Mouse (Mus musculus) forebrain, postnatal 0 days (tissue): ENCODE measurements at regions not wholly inside any gene's neighbourhood (a gene's known extent, or its start where the extent isn't known, plus 50 kb on each side); places are given as distances from the start of the nearest gene placed in this dataset.
"Not testable (repeated sequence)": the region's sequence is repeated elsewhere in the genome, so short reads cannot be mapped to it uniquely, and the experiment has no call there.

ENCODE experiments used
- ATAC-seq: fragments of 200-750 bp; cut with Nextera tagmentation; 2 replicates; pipeline ENCODE4 v1.8.0; 2017; ENCODE audit warnings: mild to moderate bottlenecking, moderate library complexity
- DNase-seq: peaks from one replicate; pipeline ENCODE4 v3.0.0-alpha.2; 2015
- H3K27ac ChIP-seq: fragments of 300-500 bp; sonication (generic); 2 replicates; pipeline ENCODE4 v1.5.1; 2014; ENCODE audit warnings: low read depth, mild to moderate bottlenecking, antibody characterized with exemption, low read length, moderate library complexity, mixed read lengths
- H3K27me3 ChIP-seq: fragments of 300-500 bp; sonication (generic); 2 replicates; pipeline ENCODE4 v1.6.1; 2014; ENCODE audit warnings: mild to moderate bottlenecking, low read length, mixed read lengths; ENCODE audit not compliant: insufficient read depth
- H3K36me3 ChIP-seq: fragments of 300-500 bp; sonication (generic); 2 replicates; pipeline ENCODE4 v1.6.1; 2014; ENCODE audit warnings: mild to moderate bottlenecking, moderate library complexity; ENCODE audit not compliant: insufficient read depth
- H3K4me1 ChIP-seq: fragments of 300-500 bp; sonication (generic); 2 replicates; pipeline ENCODE4 v1.6.1; 2014; ENCODE audit warnings: antibody characterized with exemption; ENCODE audit not compliant: insufficient read depth
- H3K4me2 ChIP-seq: fragments of 300-500 bp; sonication (generic); 2 replicates; pipeline ENCODE4 v1.6.1; 2014; ENCODE audit warnings: low read depth, mild to moderate bottlenecking, moderate library complexity
- H3K4me3 ChIP-seq: fragments of 300-500 bp; sonication (generic); 2 replicates; pipeline ENCODE4 v1.5.1; 2014; ENCODE audit warnings: low read depth, low read length, mixed read lengths
- H3K9ac ChIP-seq: fragments of 300-500 bp; sonication (generic); 2 replicates; pipeline ENCODE4 v1.6.1; 2014; ENCODE audit warnings: mild to moderate bottlenecking
- H3K9me3 ChIP-seq: fragments of 300-500 bp; sonication (generic); 2 replicates; pipeline ENCODE4 v1.6.1; 2016; ENCODE audit warnings: low read length
- CTCF ChIP-seq: sonication (generic); IDR thresholded peaks from 2 replicates; pipeline ENCODE4 v1.5.1; 2016; ENCODE audit warnings: antibody characterized with exemption, control low read depth, low read depth
- WGBS: fragments of 180-500 bp; shearing (Covaris S2); extraction: QIAGEN DNeasy Blood & Tissue Kit; methylation state at CpG from one replicate; pipeline ENCODE4 v1.1.7; 2014; 5-methylcytosine and 5-hydroxymethylcytosine counted together

DNA sequence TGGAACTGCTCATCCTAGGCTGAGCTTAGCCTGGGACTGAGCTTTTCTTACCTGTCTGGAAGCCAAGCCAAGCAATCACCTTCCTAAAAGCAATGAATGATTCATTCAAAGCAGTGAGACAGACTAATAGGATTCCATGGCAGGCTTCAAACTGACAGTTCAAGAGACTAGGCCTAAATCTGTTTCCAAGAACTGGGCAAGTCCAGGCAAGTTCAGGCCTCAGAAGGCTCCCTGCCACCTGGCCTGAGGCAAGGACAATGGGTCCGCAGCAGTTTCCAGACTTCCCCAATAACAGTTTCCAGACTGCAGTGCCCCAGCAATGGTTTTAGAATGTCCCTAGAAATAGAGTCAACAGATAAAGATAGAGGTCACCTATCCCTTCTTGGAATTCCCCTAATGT lies 123.5 kb downstream of the Ptpn20 start:
- ATAC-seq (no peak), DNase-seq (no peak)
- Histone ChIP-seq H3K27me3 (no peaks in the 10 kb centered on the region), H3K4me2 (no peak overlapping the region), H3K4me1 (no peaks in the 10 kb centered on the region), H3K36me3 (no peaks in the 10 kb centered on the region), H3K27ac (no peak overlapping the region), H3K9me3 (no peaks in the 10 kb centered on the region), H3K4me3 (no peak overlapping the region), H3K9ac (no peak overlapping the region)
- no peak for TF ChIP-seq CTCF
- 96% methylated on average over 1 of the region's 1 CpGs for WGBS

DNA sequence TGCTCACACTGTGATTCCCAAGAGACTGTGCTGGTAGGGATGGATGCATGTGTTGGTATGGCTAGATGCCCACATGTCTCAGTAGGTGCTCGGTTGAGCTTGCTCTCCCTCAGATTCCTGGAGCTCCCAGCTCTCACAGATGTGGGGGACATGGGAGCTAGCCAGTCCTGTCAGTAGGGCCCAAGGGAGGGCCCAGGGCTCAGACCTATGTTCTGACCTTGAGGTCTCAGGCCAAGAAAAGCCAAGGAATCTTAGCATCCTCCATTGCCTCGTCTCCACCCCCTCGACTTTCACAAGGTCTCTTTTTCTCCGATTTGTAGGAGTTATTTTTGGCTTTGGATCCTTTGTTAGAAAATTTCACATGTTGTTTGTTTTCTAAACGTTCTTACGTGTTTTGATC lies 130.6 kb downstream of the Ptpn20 start:
- WGBS, result 76% methylated on average over 6 of the region's 6 CpGs
- Histone ChIP-seq H3K27me3 (no peaks in the 10 kb centered on the region), H3K36me3 (no peaks in the 10 kb centered on the region), H3K4me1 (no peaks in the 10 kb centered on the region), H3K27ac (no peak overlapping the region), H3K9me3 (no peaks in the 10 kb centered on the region), H3K4me3 (no peak overlapping the region), H3K4me2 (no peak overlapping the region), H3K9ac (no peak overlapping the region)
- ATAC-seq, result no peak
- no peak for TF ChIP-seq CTCF
- no peak for DNase-seq

DNA sequence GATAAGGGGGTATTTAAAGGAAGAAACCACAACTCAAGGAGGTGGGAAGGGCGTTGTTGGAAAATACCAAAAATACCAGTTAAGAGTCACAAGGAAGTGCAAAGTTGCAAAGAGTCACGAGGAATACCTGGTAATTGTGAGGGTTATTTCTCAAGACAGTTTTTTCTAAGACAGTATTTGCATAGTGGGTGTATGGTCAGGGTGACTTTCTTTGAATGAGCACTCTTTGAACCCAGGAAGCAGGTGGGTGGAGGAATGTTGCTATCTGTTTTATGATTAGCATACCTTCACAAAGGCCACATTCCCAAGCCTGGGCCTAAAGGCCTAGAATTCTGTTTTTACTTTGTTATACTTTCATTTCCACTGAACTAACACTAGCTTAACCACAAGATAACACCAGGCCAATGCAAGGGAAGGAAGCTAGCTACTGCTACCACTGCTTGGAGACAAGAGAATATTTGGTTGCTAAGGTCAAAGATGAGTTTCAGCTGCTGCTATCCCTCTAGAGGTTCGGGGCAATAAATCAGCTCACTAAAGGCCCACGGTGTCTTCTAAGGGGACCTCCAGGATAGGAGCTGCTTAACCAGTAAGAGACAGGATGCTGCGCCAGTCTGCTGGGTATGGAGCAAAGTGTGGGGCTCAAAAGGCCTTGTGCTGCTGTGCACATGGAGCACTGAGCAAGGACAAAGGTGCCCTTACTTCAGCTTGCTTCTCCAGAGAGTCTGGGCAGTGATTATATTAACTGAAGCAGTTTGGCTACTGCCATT lies 133.6 kb downstream of the Ptpn20 start:
- H3K9me3 ChIP-seq, H3K9ac ChIP-seq, H3K4me1 ChIP-seq, H3K4me2 ChIP-seq, H3K36me3 ChIP-seq, H3K27me3 ChIP-seq, H3K4me3 ChIP-seq, DNase-seq, H3K27ac ChIP-seq, ATAC-seq: not testable (repeated sequence)
- 95% methylated on average over 5 of the region's 5 CpGs for WGBS

DNA sequence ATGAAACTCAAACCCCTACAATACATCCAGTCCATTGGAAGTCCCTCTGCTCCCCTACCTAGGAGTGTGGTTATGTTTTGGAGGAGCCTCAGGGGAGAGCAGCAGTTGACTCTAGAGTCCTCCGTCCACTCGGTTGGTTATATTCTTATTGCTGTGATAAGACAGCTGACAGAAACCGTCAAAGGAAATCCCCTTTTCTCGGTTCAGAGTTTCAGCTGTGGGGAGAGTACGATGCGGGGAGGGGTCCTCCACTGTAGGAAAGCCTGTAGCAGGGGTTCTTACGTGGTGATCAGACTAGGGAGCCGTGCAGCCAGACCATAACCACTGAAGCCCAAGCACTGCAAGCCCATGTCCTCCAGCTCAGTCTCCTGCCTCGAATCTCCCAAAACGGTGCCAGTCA lies 137.5 kb downstream of the Ptpn20 start:
- Histone ChIP-seq H3K4me2 (no peak overlapping the region), H3K4me3 (no peak overlapping the region), H3K27me3 (no peaks in the 10 kb centered on the region), H3K27ac (no peak overlapping the region), H3K4me1 (0 out of 2 replicates have a peak, but pooled peaks cover 9% of the 10 kb centered on the region), H3K9me3 (no peaks in the 10 kb centered on the region), H3K36me3 (no peaks in the 10 kb centered on the region), H3K9ac (no peak overlapping the region)
- WGBS, result 92% methylated on average over 10 of the region's 10 CpGs
- ATAC-seq, result no peak
- DNase-seq, result no peak
- no peak for TF ChIP-seq CTCF

DNA sequence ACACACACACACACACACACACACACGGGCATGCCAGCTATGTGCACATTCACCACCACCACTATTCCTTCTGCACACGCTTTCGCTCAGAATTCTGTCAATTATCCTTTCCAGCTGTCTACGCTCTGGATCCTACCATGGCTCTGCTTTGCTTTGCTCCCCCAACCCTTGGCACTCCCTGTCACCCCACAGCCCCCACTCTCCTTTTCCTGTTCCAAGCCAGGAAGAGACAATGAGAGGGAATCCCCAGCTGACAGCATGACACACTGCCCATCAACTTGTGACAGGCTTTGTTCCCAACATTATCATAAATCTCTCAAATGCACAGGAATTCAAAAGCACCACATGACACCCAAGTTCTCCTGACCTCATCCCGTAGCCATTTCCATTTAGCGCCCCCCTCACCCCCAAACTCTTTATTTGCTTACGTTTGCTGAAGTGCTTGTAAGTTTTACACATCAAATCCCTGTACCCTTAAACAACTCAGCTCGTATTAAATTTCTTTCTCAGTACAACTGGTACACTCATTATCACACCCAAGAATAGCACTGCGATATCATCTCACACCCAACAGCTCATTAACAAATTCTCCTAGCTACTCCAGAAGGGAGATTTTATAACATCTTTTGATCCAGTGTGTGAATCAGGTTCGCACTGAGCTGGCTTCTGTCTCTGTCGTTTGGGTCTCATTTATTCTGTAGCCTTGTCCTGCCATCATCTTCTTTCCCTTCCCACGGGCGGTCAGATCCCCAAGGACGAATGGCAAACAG lies 140.3 kb downstream of the Ptpn20 start:
- TF ChIP-seq CTCF, result no peak
- 39% methylated on average over 14 of the region's 14 CpGs for WGBS
- DNase-seq (peak; percentile 32), ATAC-seq (peak; percentile 74)
- Histone ChIP-seq H3K4me3 (no peak overlapping the region), H3K27me3 (no peaks in the 10 kb centered on the region), H3K27ac (no peak overlapping the region), H3K9me3 (no peaks in the 10 kb centered on the region), H3K4me2 (no peak overlapping the region), H3K4me1 (0 out of 2 replicates have a peak, but pooled peaks cover 9% of the 10 kb centered on the region), H3K36me3 (no peaks in the 10 kb centered on the region), H3K9ac (no peak overlapping the region)

DNA sequence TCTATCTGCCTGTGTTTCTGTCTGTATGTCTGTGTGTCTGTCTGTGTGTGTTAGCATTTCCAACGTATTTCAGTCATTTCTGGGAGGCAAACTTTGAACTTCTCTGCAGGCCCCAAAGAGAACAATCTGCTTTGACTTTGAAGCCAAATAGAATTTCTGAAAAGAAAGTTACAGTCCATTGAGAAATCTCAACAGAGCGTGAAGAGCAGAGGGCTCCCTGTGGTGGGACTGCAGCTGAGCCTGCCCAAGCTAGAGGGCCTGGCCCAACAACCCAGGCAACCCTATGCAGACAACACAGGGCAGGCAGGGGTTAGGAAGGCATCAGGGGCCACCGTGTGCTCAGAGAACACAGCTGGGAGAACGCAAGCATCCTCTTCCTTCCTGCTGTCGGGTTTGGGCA lies 143.7 kb downstream of the Ptpn20 start:
- no peak for DNase-seq
- no peak for TF ChIP-seq CTCF
- Histone ChIP-seq H3K27me3 (no peaks in the 10 kb centered on the region; the same call in 1 of the 2 replicates), H3K4me2 (no peak overlapping the region), H3K9me3 (no peaks in the 10 kb centered on the region), H3K27ac (no peak overlapping the region), H3K4me3 (no peak overlapping the region), H3K36me3 (no peaks in the 10 kb centered on the region), H3K9ac (no peak overlapping the region), H3K4me1 (0 out of 2 replicates have a peak, but pooled peaks cover 9% of the 10 kb centered on the region)
- no peak for ATAC-seq
- WGBS, result 42% methylated on average over 5 of the region's 5 CpGs

DNA sequence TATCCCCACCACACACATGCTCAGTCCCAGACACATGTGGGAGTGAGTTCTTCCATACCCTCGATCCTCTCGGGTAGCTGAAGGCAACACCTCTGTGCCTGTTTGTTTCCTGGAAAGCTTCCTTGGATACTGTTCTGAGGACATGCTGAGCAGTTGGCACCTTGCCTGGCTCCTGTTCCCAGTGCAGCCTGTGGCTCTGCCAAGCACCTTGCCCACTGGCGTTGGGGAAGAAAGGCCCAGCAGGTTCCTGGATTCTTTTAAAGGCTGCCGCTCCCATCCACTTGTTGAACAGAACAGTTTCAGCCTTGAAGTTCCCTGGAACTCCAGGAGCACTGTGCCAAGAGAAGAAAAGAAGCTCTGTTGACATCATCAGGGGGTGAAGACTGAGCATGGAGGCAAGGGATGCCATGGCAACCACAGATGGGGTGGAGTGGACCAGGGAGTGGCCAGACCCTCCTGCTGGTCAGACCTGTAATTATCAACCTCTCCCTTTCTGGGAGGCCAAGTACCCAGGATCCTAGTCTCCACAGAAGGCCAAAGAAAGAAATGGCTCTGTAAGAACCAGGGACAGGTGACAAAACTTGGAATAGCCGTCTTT lies 145.5 kb downstream of the Ptpn20 start:
- DNase-seq, result peak; percentile 29
- H3K27me3 ChIP-seq, result no peaks in the 10 kb centered on the region; the same call in 1 of the 2 replicates
- H3K27ac ChIP-seq, result no peak overlapping the region
- ATAC-seq, result peak; percentile 54
- H3K36me3 ChIP-seq, result no peaks in the 10 kb centered on the region
- 32% methylated on average over 5 of the region's 5 CpGs for WGBS
- H3K4me1 ChIP-seq, result 0 out of 2 replicates have a peak, but pooled peaks cover 4% of the 10 kb centered on the region
- H3K4me3 ChIP-seq, result no peak overlapping the region
- no peak overlapping the region for H3K9ac ChIP-seq
- H3K9me3 ChIP-seq, result no peaks in the 10 kb centered on the region
- no peak overlapping the region for H3K4me2 ChIP-seq
- no peak for TF ChIP-seq CTCF
